Mouse (Mus musculus) stomach, postnatal 0 days (tissue): ENCODE data around the gene Tlr12.

ENCODE experiments used
- CTCF ChIP-seq: IDR thresholded peaks from 2 replicates; pipeline ENCODE4 v1.5.1; 2016; ENCODE audit warnings: antibody characterized with exemption, low read depth, mild to moderate bottlenecking, moderate library complexity
- EP300 ChIP-seq: optimal IDR thresholded peaks from 2 replicates; pipeline ENCODE3; 2016; ENCODE audit warnings: antibody characterized with exemption

DNA sequence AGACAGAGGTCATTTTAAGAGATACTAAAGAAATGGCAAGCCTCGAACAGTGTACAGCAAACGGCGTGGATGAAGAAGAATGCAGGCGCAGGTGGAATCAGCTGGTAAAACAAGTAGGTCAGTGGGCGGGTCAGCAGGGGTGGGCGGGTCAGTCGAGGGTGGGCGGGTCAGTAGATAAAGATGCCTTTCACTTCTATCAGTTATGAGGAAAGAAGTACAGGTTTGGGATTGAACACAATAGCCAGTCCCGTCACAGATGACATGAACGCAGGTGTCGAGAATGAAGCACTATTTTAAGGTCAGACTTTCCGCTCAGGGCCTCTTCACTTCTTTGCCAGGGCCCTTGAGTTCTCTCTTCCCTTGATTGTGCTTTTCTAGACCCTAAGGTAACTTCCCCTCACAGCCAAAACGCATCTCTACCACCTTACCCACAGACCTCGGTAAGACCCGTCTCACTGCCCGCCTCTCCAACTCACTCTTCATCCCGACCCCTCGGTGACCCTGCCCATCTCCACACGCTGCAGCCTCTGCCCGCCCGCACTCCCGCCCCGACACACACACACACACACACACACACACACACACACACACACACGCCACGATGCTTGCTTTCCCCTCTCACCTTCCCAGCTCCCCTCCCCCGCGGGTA is 9.0 kb downstream of the Tlr12 start:
- no peak for TF ChIP-seq EP300
- TF ChIP-seq CTCF, result no peak
